Mouse (Mus musculus): ENCODE results near the gene Wnk4.

The Wnk4 gene

GRCm38 (mm10) chr11:101245071-101245470 lies 15.3 kb upstream of the Wnk4 start:
- no peak for DNase-seq (ENCODE audit: low spot score)

GRCm38 (mm10) chr11:101245855-101246701 lies 14.3 kb upstream of the Wnk4 start, which contains the start of gene Ramp2:
Gene Ramp2, plus strand, starts transcription at chr11:101246028.
- DNase-seq (ENCODE audit: low spot score) = no peak

- DNase-seq (ENCODE audit: low spot score) = no peak
These were observed 13.7 kb upstream of the Wnk4 start for GRCm38 (mm10) chr11:101246702-101247012.

GRCm38 (mm10) chr11:101247521-101248030 lies 12.8 kb upstream of the Wnk4 start:
- DNase-seq (ENCODE audit: low spot score) = no peak

- no peak for DNase-seq (ENCODE audit: low spot score)
These were observed 11.9 kb upstream of the Wnk4 start for GRCm38 (mm10) chr11:101248258-101248994.

- DNase-seq (ENCODE audit: low spot score) = no peak
These were observed 9.3 kb upstream of the Wnk4 start for GRCm38 (mm10) chr11:101251031-101251430.

GRCm38 (mm10) chr11:101252941-101253340 lies 7.4 kb upstream of the Wnk4 start:
- no peak for DNase-seq (ENCODE audit: low spot score)

- peak; percentile 81 for DNase-seq (ENCODE audit: low spot score)
These were observed 6.6 kb upstream of the Wnk4 start, which contains the start of gene Vps25 for GRCm38 (mm10) chr11:101253613-101254389. Gene Vps25, plus strand, starts transcription at chr11:101253707.

GRCm38 (mm10) chr11:101255826-101256775 lies 4.3 kb upstream of the Wnk4 start:
- DNase-seq (ENCODE audit: low spot score) = no peak

- DNase-seq (ENCODE audit: low spot score) = peak; percentile 68
These were observed 1.1 kb upstream of the Wnk4 start for GRCm38 (mm10) chr11:101259261-101259712.

GRCm38 (mm10) chr11:101260826-101261380 lies 536 bp downstream of the Wnk4 start:
- DNase-seq (ENCODE audit: low spot score) = no peak

- DNase-seq (ENCODE audit: low spot score) = no peak
These were observed 2.1 kb downstream of the Wnk4 start for GRCm38 (mm10) chr11:101262272-101262967.

- no peak for DNase-seq (ENCODE audit: low spot score)
These were observed 3.0 kb downstream of the Wnk4 start for GRCm38 (mm10) chr11:101263138-101263988.

GRCm38 (mm10) chr11:101263989-101264280 lies 3.6 kb downstream of the Wnk4 start:
- no peak for DNase-seq (ENCODE audit: low spot score)

GRCm38 (mm10) chr11:101264954-101265471 lies 4.6 kb downstream of the Wnk4 start:
- no peak for DNase-seq (ENCODE audit: low spot score)

GRCm38 (mm10) chr11:101265906-101266305 lies 5.5 kb downstream of the Wnk4 start:
- no peak for DNase-seq (ENCODE audit: low spot score)

- no peak for DNase-seq (ENCODE audit: low spot score)
These were observed 9.3 kb downstream of the Wnk4 start for GRCm38 (mm10) chr11:101269577-101270116.

GRCm38 (mm10) chr11:101272446-101272845 lies 12.1 kb downstream of the Wnk4 start:
- DNase-seq (ENCODE audit: low spot score) = no peak

- no peak for DNase-seq (ENCODE audit: low spot score)
These were observed 14.9 kb downstream of the Wnk4 start for GRCm38 (mm10) chr11:101275309-101275708.
